Mouse (Mus musculus): ENCODE data around the gene Gper1. TPM values are rescaled to one million over a fixed set of nuclear protein-coding genes. Genes with fewer than 3 reads are reported as not detected.

The Gper1 gene
- polyA plus RNA-seq, 1 experiment from 2014 or later: 7.2 TPM

DNA sequence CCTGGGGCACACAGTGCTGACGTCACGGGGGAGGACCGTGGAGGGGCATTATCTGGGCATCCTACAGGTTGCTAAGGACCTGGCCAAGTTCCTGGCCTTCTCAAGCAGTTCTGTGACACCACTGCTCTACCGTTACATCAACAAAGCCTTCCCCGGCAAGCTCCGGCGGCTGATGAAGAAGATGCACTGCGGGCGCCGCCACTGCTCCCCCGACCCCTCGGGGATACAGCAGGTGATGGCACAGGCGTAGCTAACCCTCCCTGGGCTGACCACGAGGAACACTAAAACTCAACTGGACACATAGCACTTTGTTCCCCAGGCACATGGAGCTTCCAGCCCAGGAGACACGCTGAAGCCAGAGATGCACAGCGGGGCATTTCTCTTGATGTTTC is 29.8 kb upstream of the Gper1 start:
- Histone ChIP-seq H3K9ac (no peak overlapping the region), H3K4me2 (replicated peaks) (no peak overlapping the region), H3K27ac (no peak overlapping the region), H3K27me3 (replicated peaks) (no peaks in the 10 kb centered on the region), H3K9me3 (no peaks in the 10 kb centered on the region), H3K4me1 (peaks cover 16% of the 10 kb centered on the region), H3K4me3 (no peak overlapping the region), H3K36me3 (no peaks in the 10 kb centered on the region)
- 89% methylated on average over 16 of the region's 16 CpGs for WGBS
- no peak for ATAC-seq (ENCODE audit: low FRiP score, low read depth)

DNA sequence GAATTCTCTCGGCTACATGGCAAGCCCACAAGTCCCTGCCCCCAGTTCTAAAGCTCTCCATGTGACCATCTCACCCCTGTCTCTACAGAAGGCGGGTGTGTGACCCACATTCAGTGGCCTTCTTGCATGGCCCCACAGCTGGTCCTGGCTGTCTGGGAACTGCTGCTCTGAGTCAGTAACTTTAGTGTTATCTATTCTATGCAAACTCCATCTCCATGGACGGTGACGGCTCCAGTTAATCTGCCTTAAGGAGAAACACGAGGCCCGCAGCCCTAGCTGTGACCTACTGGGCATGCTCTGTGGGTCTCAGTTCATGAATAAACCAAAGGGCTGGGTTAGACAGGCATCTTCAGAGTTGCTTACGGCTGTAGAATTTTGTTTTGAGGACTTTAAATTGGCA is 28.6 kb upstream of the Gper1 start:
- H3K36me3 ChIP-seq: no peaks in the 10 kb centered on the region
- no peak overlapping the region for H3K4me2 ChIP-seq (replicated peaks)
- WGBS: 75% methylated on average over 7 of the region's 7 CpGs
- H3K4me3 ChIP-seq: no peak overlapping the region
- no peaks in the 10 kb centered on the region for H3K9me3 ChIP-seq
- no peak for ATAC-seq (ENCODE audit: low FRiP score, low read depth)
- H3K27me3 ChIP-seq (replicated peaks): no peaks in the 10 kb centered on the region
- H3K9ac ChIP-seq: no peak overlapping the region
- H3K27ac ChIP-seq: no peak overlapping the region
- H3K4me1 ChIP-seq: peaks cover 6% of the 10 kb centered on the region

DNA sequence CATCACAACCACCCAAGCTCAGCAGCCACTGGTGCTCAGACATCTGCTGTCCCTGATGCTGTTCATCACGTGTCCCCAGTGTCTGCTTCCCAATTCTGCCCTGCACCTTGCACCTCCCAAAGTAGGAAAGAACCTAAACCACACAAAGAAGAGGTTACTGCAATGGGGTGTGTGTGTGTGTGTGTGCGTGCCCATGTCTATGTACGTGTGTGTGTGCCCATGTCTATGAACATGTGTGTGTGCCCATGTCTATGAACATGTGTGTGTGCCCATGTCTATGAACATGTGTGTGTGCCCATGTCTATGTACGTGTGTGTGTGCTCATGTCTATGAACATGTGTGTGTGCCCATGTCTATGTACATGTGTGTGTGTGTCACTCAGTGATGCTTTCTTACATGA is 27.4 kb upstream of the Gper1 start:
- Histone ChIP-seq H3K4me3 (no peak overlapping the region), H3K36me3 (no peaks in the 10 kb centered on the region), H3K27ac (no peak overlapping the region), H3K4me2 (replicated peaks) (no peak overlapping the region), H3K4me1 (no peaks in the 10 kb centered on the region), H3K9me3 (no peaks in the 10 kb centered on the region), H3K27me3 (replicated peaks) (no peaks in the 10 kb centered on the region), H3K9ac (no peak overlapping the region)
- ATAC-seq (ENCODE audit: low FRiP score, low read depth): no peak
- 91% methylated on average over 4 of the region's 4 CpGs for WGBS

- Histone ChIP-seq H3K4me2 (replicated peaks) (no peak overlapping the region), H3K9me3 (no peaks in the 10 kb centered on the region), H3K9ac (no peak overlapping the region), H3K4me1 (no peaks in the 10 kb centered on the region), H3K4me3 (no peak overlapping the region), H3K27me3 (replicated peaks) (no peaks in the 10 kb centered on the region), H3K27ac (no peak overlapping the region), H3K36me3 (no peaks in the 10 kb centered on the region)
- 90% methylated on average over 4 of the region's 4 CpGs for WGBS
- no peak for ATAC-seq (ENCODE audit: low FRiP score, low read depth)
These were observed 25.5 kb upstream of the Gper1 start for GRCm38 (mm10) chr5:139397359-139397916.

- peak; percentile 41; the same call in 1 of the 2 replicates for ATAC-seq (ENCODE audit: low FRiP score, low read depth)
- H3K4me1 ChIP-seq: no peaks in the 10 kb centered on the region
- WGBS: 44% methylated on average over 5 of the region's 5 CpGs
- no peak overlapping the region for H3K4me3 ChIP-seq
- H3K36me3 ChIP-seq: no peaks in the 10 kb centered on the region
- H3K27me3 ChIP-seq (replicated peaks): no peaks in the 10 kb centered on the region
- no peak overlapping the region for H3K9ac ChIP-seq
- no peak overlapping the region for H3K4me2 ChIP-seq (replicated peaks)
- H3K9me3 ChIP-seq: no peaks in the 10 kb centered on the region
- H3K27ac ChIP-seq: no peak overlapping the region
These were observed 24.8 kb upstream of the Gper1 start for GRCm38 (mm10) chr5:139397959-139398753.

DNA sequence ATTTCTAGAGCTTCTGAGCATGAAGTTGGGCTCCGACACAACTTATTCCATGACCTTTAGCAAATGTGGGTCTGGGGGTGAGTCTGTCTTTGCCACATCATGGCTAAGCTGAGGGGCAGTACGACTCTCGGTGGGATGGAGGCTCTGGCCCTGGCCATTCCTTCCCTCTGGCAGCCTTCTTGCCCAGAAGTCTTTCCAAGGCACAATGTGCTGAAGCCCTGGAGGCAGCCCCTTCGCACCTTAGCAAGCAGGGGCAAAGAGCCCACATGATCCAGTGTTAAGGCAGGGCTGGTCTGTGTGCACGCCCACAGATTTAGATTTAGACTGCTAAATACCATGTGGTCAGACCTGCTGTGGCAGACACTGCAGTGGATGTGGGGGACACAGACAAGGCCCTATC is 24.2 kb upstream of the Gper1 start:
- Histone ChIP-seq H3K9me3 (no peaks in the 10 kb centered on the region), H3K36me3 (no peaks in the 10 kb centered on the region), H3K4me3 (no peak overlapping the region), H3K4me2 (replicated peaks) (no peak overlapping the region), H3K9ac (no peak overlapping the region), H3K27me3 (replicated peaks) (no peaks in the 10 kb centered on the region), H3K4me1 (no peaks in the 10 kb centered on the region), H3K27ac (no peak overlapping the region)
- no peak for ATAC-seq (ENCODE audit: low FRiP score, low read depth)
- WGBS: 85% methylated on average over 5 of the region's 5 CpGs

DNA sequence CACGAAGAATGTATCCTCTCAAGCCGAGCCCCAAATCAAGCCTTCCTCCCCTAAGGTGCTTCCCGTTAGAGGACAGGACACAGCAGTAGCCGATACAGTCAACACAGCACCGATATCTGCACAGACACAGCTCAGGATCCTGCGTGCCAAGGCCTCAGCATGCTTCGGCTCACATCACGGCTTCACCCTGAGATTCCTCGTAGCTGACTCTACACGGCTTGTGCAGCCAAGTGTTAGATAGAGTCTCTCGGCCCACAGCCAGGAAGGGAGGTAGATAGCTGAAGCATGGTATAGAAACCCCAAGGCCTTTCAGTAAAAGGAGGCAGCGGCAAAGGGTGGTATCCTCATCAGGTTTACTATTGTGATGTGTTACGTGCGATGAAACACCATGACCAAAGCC is 23.0 kb upstream of the Gper1 start:
- Histone ChIP-seq H3K9ac (no peak overlapping the region), H3K4me2 (replicated peaks) (no peak overlapping the region)
- ATAC-seq (ENCODE audit: low FRiP score, low read depth): no peak

DNA sequence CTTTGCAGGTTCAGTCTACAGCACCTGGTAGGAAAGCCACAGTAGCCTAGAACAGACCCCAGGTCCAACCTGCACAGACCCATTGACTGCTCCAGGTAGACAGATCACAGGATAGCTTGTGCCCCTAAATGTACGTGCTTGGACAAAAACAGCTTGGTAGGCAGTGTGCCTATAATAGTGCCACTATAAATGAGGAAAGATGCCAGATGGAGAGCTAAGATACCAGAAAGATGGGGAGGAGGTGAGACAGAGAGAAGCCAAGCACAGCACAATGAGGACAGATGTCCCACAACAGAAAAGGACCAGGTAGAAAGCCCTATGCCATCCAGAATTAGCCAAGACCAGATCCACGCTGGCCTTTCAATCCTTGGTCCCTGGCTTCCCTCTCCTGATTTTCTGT is 20.8 kb upstream of the Gper1 start:
- no peak for ATAC-seq (ENCODE audit: low FRiP score, low read depth)
- Histone ChIP-seq H3K4me2 (replicated peaks) (no peak overlapping the region), H3K9me3 (no peaks in the 10 kb centered on the region), H3K36me3 (no peaks in the 10 kb centered on the region), H3K9ac (no peak overlapping the region), H3K27me3 (replicated peaks) (no peaks in the 10 kb centered on the region), H3K27ac (no peak overlapping the region), H3K4me3 (no peak overlapping the region), H3K4me1 (peaks cover 12% of the 10 kb centered on the region; the same call in 1 of the 2 replicates)
- 89% methylated on average over 2 of the region's 2 CpGs for WGBS

More for the DNA sequence above, 23.0 kb upstream of the Gper1 start:
- H3K27ac ChIP-seq: no peak overlapping the region
- H3K27me3 ChIP-seq (replicated peaks): no peaks in the 10 kb centered on the region
- no peaks in the 10 kb centered on the region for H3K9me3 ChIP-seq
- WGBS: 90% methylated on average over 14 of the region's 14 CpGs
- no peak overlapping the region for H3K4me3 ChIP-seq
- no peaks in the 10 kb centered on the region for H3K36me3 ChIP-seq
- no peaks in the 10 kb centered on the region for H3K4me1 ChIP-seq

DNA sequence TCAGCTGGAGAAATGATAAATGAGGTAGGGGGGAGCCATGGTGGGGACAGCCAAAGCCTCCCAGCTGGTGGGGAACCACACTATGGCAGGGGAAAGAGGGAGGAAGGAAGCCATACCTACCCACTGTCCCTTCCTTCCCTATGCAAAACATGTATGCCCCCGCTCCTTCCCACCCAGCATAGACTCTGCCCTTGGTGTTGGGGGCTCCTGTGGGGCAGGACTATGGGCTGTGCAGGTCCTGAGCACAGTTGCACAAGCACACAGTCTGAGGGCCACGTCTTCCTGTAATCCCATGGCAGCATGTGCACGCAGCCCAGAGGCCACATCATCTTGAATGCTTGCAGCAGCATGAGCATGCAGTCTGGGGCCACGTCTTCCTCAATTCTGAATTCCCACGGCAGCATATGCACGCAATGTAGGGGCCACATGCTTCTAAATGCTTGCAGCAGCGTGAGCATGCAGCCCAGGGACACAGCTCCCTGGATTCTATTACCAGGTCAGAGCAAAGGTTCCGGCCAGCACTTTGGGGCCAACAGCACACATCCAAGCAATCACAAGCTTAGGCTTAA is 19.2 kb upstream of the Gper1 start:
- no peak for ATAC-seq (ENCODE audit: low FRiP score, low read depth)
- H3K27me3 ChIP-seq (replicated peaks): no peaks in the 10 kb centered on the region
- WGBS: 90% methylated on average over 8 of the region's 8 CpGs
- H3K4me2 ChIP-seq (replicated peaks): no peak overlapping the region
- no peaks in the 10 kb centered on the region for H3K9me3 ChIP-seq
- peaks cover 17% of the 10 kb centered on the region; the same call in 1 of the 2 replicates for H3K4me1 ChIP-seq
- no peak overlapping the region for H3K4me3 ChIP-seq
- H3K36me3 ChIP-seq: no peaks in the 10 kb centered on the region
- H3K9ac ChIP-seq: no peak overlapping the region
- H3K27ac ChIP-seq: no peak overlapping the region

DNA sequence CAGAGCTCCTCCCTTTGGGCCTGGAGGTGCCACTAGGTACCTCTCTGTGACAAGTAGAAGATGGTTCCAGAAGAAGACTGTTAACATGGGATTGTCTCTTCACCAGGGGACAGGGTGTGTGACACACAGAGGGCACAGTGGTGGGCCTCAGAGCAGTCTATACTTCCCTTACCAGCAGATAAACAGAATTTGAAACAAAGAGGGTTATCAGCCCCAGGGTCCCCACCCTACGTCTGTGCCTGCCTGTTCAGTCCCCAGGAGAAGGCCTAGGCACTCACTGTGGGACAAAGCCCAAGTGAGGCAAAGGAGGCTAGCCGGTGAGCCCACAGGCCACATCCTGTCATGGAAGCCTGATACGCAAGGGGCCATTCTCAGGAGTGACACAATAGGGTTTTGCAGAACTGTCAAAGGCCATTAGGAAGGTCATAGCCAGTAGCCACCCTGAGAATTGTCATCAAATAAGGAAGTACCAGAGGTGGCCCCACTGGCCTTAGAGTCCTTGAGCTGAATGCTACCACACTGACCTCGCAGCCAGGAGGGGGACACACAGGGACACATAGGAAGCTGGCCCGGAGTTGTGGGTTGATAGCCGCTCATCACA is 18.1 kb upstream of the Gper1 start, which contains the start of gene C130050O18Rik:
TSS of gene C130050O18Rik (plus strand) at position 480 of the 601 bp plus-strand sequence.
- H3K9ac ChIP-seq: no peak within 1 kb of the TSS

DNA sequence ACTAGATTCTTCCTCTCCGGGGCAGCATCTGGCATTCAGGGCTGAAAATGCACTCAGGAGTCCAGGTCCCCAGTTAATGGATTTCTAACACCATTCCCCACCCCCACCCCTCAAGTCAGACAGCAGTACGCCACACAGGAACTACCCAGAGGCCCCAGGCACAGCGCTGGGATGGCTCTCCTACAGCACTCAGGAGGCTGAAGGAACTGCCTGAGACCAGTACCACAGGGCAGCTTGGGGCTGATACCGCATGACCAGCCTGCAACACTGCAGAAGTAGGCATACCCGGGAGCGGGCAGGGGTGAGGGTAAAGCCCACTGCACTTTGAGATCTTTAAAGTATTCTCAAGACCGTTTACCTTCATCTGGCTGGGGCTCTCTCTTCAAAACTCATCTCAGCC is 17.5 kb upstream of the Gper1 start:
- Histone ChIP-seq H3K9me3 (no peaks in the 10 kb centered on the region), H3K27me3 (replicated peaks) (no peaks in the 10 kb centered on the region), H3K4me1 (peaks cover 17% of the 10 kb centered on the region; the same call in 1 of the 2 replicates), H3K27ac (no peak overlapping the region), H3K9ac (no peak overlapping the region), H3K4me2 (replicated peaks) (no peak overlapping the region), H3K4me3 (no peak overlapping the region), H3K36me3 (no peaks in the 10 kb centered on the region)
- 72% methylated on average over 7 of the region's 7 CpGs for WGBS
- no peak for ATAC-seq (ENCODE audit: low FRiP score, low read depth)

More for the DNA sequence above, 18.1 kb upstream of the Gper1 start, which contains the start of gene C130050O18Rik:
- no peaks in the 10 kb centered on the region for H3K27me3 ChIP-seq (replicated peaks)
- peaks cover 17% of the 10 kb centered on the region; the same call in 1 of the 2 replicates for H3K4me1 ChIP-seq
- WGBS: 76% methylated on average over 6 of the region's 6 CpGs
- no peak within 1 kb of the TSS for H3K4me3 ChIP-seq
- no peak within 1 kb of the TSS for H3K4me2 ChIP-seq (replicated peaks)
- H3K27ac ChIP-seq: no peak within 1 kb of the TSS
- H3K36me3 ChIP-seq: no peaks in the 10 kb centered on the region
- no peak for ATAC-seq (ENCODE audit: low FRiP score, low read depth)
- H3K9me3 ChIP-seq: no peaks in the 10 kb centered on the region

GRCm38 (mm10) chr5:139405953-139406352 is 17.0 kb upstream of the Gper1 start:
- H3K9ac ChIP-seq: no peak overlapping the region
- no peak overlapping the region for H3K4me3 ChIP-seq
- no peaks in the 10 kb centered on the region for H3K36me3 ChIP-seq
- no peaks in the 10 kb centered on the region for H3K27me3 ChIP-seq (replicated peaks)
- no peak for ATAC-seq (ENCODE audit: low FRiP score, low read depth)
- H3K27ac ChIP-seq: no peak overlapping the region
- H3K4me1 ChIP-seq: peaks cover 17% of the 10 kb centered on the region; the same call in 1 of the 2 replicates
- no peaks in the 10 kb centered on the region for H3K9me3 ChIP-seq
- WGBS: 79% methylated on average over 3 of the region's 3 CpGs
- H3K4me2 ChIP-seq (replicated peaks): no peak overlapping the region
